Comparison of ENCODE assay signal across 8 mouse cellular contexts in genomic region chr6:39724866-39725711, GRCm38 (mm10). TPM values are rescaled to one million over a fixed set of nuclear protein-coding genes. Genes with fewer than 3 reads are reported as not detected.
DNase-seq lines count a peak whose midpoint lies in the region; ATAC-seq and TF ChIP-seq lines count a peak whose summit lies in the region.

TSS of gene Braf (minus strand) at chr6:39725463.

- peak within 1 kb of the TSS; percentile 72 for H3K4me2 ChIP-seq in forebrain, postnatal 0 days (ENCODE audit: low read depth)
- H3K4me2 ChIP-seq in lung, embryonic 15.5 days: peak within 1 kb of the TSS; percentile 77

- H3K4me3 ChIP-seq in G1E (ENCODE audit: low read depth, low read length): peak within 1 kb of the TSS; percentile 91
- peak within 1 kb of the TSS; percentile 72 for H3K4me3 ChIP-seq in forebrain, postnatal 0 days (ENCODE audit: low read depth, low read length)
- peak within 1 kb of the TSS; percentile 82 for H3K4me3 ChIP-seq in lung, embryonic 15.5 days

- no peak for TF ChIP-seq CTCF in G1E (IDR thresholded peaks at IDR 0.05; ENCODE audit: low read depth, low read length)
- TF ChIP-seq CTCF in forebrain, postnatal 0 days (IDR thresholded peaks at IDR 0.05; ENCODE audit: low read depth): peak; percentile 43; the same call in 1 of the 2 replicates

- H3K27ac ChIP-seq in forebrain, postnatal 0 days (ENCODE audit: low read depth, low read length): peak within 1 kb of the TSS; percentile 98
- peak within 1 kb of the TSS; percentile 96 for H3K27ac ChIP-seq in lung, embryonic 15.5 days

- peak; percentile 78 for DNase-seq in G1E (ENCODE audit: low spot score)
- peak; percentile 79 to 86 for DNase-seq in cerebellum, adult 18-20 months
- peak; percentile 97 for DNase-seq in forebrain, postnatal 0 days
- DNase-seq in heart, postnatal 4 days: peak; percentile 92
- peak; percentile 84 to 87 for DNase-seq in layer of hippocampus, adult 8-10 months (ENCODE audit: low spot score in 2 of 2)
- DNase-seq in ovary, adult 18-20 months (ENCODE audit: low spot score): peak; percentile 69
- peak; percentile 92 for DNase-seq in thymus, postnatal 0 days (ENCODE audit: low spot score)

- peak within 1 kb of the TSS; percentile 78 for H3K9ac ChIP-seq in forebrain, postnatal 0 days
- H3K9ac ChIP-seq in lung, embryonic 15.5 days: peak within 1 kb of the TSS; percentile 76

- WGBS in forebrain, postnatal 0 days: under 1% methylated on average over 56 of the region's 101 CpGs
- under 1% methylated on average over 52 of the region's 101 CpGs for WGBS in lung, embryonic 15.5 days

- peak; percentile 51 for ATAC-seq in G1E (ENCODE audit: extremely low read depth, insufficient number of reproducible peaks, low FRiP score, poor library complexity, severe bottlenecking)
- peak; percentile 97 for ATAC-seq in forebrain, postnatal 0 days
- ATAC-seq in lung, embryonic 15.5 days (ENCODE audit: borderline replicate concordance, extremely low read depth, low FRiP score, low TSS enrichment): peak; percentile 92

- no peaks in the 10 kb centered on the region for H3K9me3 ChIP-seq in G1E (replicated peaks)
- no peaks in the 10 kb centered on the region for H3K9me3 ChIP-seq in forebrain, postnatal 0 days (ENCODE audit: low read length)
- H3K9me3 ChIP-seq in lung, embryonic 15.5 days: no peaks in the 10 kb centered on the region

- H3K4me1 ChIP-seq in G1E (ENCODE audit: insufficient read depth, low read depth, low read length): peaks cover 17% of the 10 kb centered on the region
- peaks cover 22% of the 10 kb centered on the region for H3K4me1 ChIP-seq in forebrain, postnatal 0 days (ENCODE audit: insufficient read depth)
- peaks cover 28% of the 10 kb centered on the region for H3K4me1 ChIP-seq in lung, embryonic 15.5 days

- no peaks in the 10 kb centered on the region for H3K36me3 ChIP-seq in G1E (replicated peaks)
- H3K36me3 ChIP-seq in forebrain, postnatal 0 days (ENCODE audit: insufficient read depth): no peaks in the 10 kb centered on the region
- H3K36me3 ChIP-seq in lung, embryonic 15.5 days: no peaks in the 10 kb centered on the region

- peaks cover 10% of the 10 kb centered on the region; the same call in 1 of the 2 replicates for H3K27me3 ChIP-seq in G1E (ENCODE audit: insufficient read depth, low read length)
- H3K27me3 ChIP-seq in forebrain, postnatal 0 days (ENCODE audit: insufficient read depth, low read length): no peaks in the 10 kb centered on the region
- no peaks in the 10 kb centered on the region for H3K27me3 ChIP-seq in lung, embryonic 15.5 days

RNA-seq across cellular contexts. Expression of gene Braf, which starts in this region (rescaled TPM):
- total RNA-seq in G1E (2014; fragmentation: Nextera tagmentation) (42.5 and 45.4 TPM in 2 replicates), G1E (2017) (10.4 and 12.7 TPM in 2 replicates)
- 1.6 and 1.9 TPM in 2 replicates for polyA plus RNA-seq in G1E (2012)
- 31.1 and 42.4 TPM in 2 replicates for total RNA-seq in forebrain, postnatal 0 days (2014; rRNA removed)
- polyA plus RNA-seq in forebrain, postnatal 0 days (2015; fragmentation: Nextera tagmentation; extraction: Ambion mirVana): 6.5 and 12.9 TPM in 2 replicates
- 10 to 100 TPM; 22.3 to 23.0 TPM for total RNA-seq in heart, postnatal 4 days (2021)
- total RNA-seq in layer of hippocampus, adult 8-10 months (2022): 100 to 1,000 TPM; 115 to 144 (median 134) TPM
- 15.2 and 17.3 TPM in 2 replicates for polyA plus RNA-seq in lung, embryonic 15.5 days (2015; fragmentation: Nextera tagmentation; extraction: Ambion mirVana)
- 5.3 and 7.1 TPM in 2 replicates for polyA plus RNA-seq in thymus, postnatal 0 days (2015; fragmentation: Nextera tagmentation; extraction: Ambion mirVana)

Comparison
In these comparisons a context has a peak if more than half of its experiments do, and no peak if none do; other contexts are left out.
1. Peak in every context shown above with its lines: DNase-seq, ATAC-seq, H3K4me3 ChIP-seq and H3K27ac ChIP-seq.